18 mouse cellular contexts compared by ENCODE assay signal in the genomic region with DNA sequence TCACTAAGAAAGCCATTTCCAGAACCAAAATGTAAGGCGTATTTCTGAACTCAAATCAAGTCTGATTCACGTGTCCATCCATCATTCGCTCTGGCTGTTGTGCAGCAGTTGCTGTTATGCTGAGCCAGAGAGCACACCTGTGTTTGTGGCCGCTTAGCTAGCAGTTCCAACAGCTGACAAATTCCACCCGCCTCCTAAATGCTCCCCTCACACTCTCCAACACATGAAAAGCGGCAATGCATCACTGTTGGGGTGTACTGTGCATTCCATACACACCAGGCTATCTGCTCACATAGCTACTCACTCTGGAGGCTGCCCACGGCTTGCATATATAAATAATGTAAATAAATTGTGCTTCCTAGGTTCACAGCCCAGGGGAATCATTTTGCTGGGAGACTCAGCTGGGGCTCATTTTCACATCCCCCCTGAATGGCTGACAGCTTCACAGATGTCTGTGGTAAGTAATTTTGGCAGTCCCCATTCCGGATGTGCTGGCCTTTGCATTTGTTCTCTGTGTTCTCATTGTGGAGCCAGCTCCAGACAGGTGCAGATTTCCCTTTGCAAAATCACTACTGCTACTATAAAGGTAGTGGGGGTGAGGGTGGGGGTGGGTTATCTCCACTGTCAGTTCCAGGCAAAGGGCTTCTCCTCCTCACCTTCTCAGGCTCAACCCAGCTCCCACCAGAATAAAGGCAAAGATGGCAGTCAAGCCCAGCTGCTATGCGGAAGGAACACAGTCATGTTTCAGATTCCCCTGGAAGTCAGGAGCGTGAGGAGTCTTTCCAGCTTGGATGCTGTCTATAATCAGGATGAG.
DNase-seq lines count a peak whose midpoint lies in the region; ATAC-seq lines count a peak whose summit lies in the region.
"Had no signal": no experiment of that assay in that cellular context is flagged by ENCODE, and none has a peak within 500 bp of the region (broad histone marks: within the 10 kb centered on the region; RNA-seq: fewer than 3 reads in every experiment).

No protein-coding gene starts in this region.

- no peaks in the 10 kb centered on the region; the same call in 1 of the 2 replicates for H3K27me3 ChIP-seq in midbrain, embryonic 12.5 days
- H3K27me3 ChIP-seq in midbrain, embryonic 11.5 days (ENCODE audit: control insufficient read depth, insufficient read depth, low read length): no peaks in the 10 kb centered on the region
- H3K27me3 ChIP-seq in hindbrain, embryonic 10.5 days (ENCODE audit: insufficient read depth, poor library complexity, severe bottlenecking): no peaks in the 10 kb centered on the region
- H3K27me3 ChIP-seq in limb, embryonic 13.5 days: no peaks in the 10 kb centered on the region
- H3K27me3 ChIP-seq: CH12.LX; heart, embryonic 13.5 days; limb, embryonic 15.5 days; lung, embryonic 15.5 days; megakaryocyte, embryonic 14.5 days had no signal

- DNase-seq in midbrain, embryonic 11.5 days (ENCODE audit: low spot score, missing footprints): no peak
- DNase-seq in hindbrain, embryonic 10.5 days (ENCODE audit: low spot score): no peak
- DNase-seq in retina, embryonic 14.5 days (ENCODE audit: low spot score): peak; percentile 24
- no peak for DNase-seq in liver
- no peak for DNase-seq in adrenal gland, adult (ENCODE audit: inconsistent age in 2 of 2, low spot score in 1 of 2)
- DNase-seq: adrenal gland, adult 8-10 months; cerebellum, postnatal 36 days; gastrocnemius, adult 2 months; layer of hippocampus, postnatal 36 days had no signal

- H3K4me1 ChIP-seq in midbrain, embryonic 12.5 days: no peaks in the 10 kb centered on the region
- H3K4me1 ChIP-seq in midbrain, embryonic 11.5 days (ENCODE audit: control insufficient read depth, insufficient read depth, low read length): no peaks in the 10 kb centered on the region
- H3K4me1 ChIP-seq in hindbrain, embryonic 10.5 days (replicated peaks): 0 out of 2 replicates have a peak, but pooled peaks cover 3% of the 10 kb centered on the region
- H3K4me1 ChIP-seq in limb, embryonic 13.5 days: no peaks in the 10 kb centered on the region
- H3K4me1 ChIP-seq: heart, embryonic 13.5 days; limb, embryonic 15.5 days; lung, embryonic 15.5 days; megakaryocyte, embryonic 14.5 days had no signal

- H3K36me3 ChIP-seq in midbrain, embryonic 12.5 days: no peaks in the 10 kb centered on the region
- no peaks in the 10 kb centered on the region for H3K36me3 ChIP-seq in midbrain, embryonic 11.5 days (ENCODE audit: control insufficient read depth, insufficient read depth, low read length)
- H3K36me3 ChIP-seq in hindbrain, embryonic 10.5 days: no peaks in the 10 kb centered on the region
- H3K36me3 ChIP-seq in limb, embryonic 13.5 days: no peaks in the 10 kb centered on the region
- H3K36me3 ChIP-seq: heart, embryonic 13.5 days; limb, embryonic 15.5 days; lung, embryonic 15.5 days had no signal

- H3K4me3 ChIP-seq in midbrain, embryonic 12.5 days: no peak overlapping the region
- H3K4me3 ChIP-seq in midbrain, embryonic 11.5 days (ENCODE audit: low read depth, low read length): no peak overlapping the region
- no peak overlapping the region for H3K4me3 ChIP-seq in hindbrain, embryonic 10.5 days
- no peak overlapping the region for H3K4me3 ChIP-seq in limb, embryonic 13.5 days
- H3K4me3 ChIP-seq: gastrocnemius, adult 2 months; heart, embryonic 13.5 days; limb, embryonic 15.5 days; lung, embryonic 15.5 days; megakaryocyte, embryonic 14.5 days had no signal

- H3K9me3 ChIP-seq in midbrain, embryonic 12.5 days: no peaks in the 10 kb centered on the region
- no peaks in the 10 kb centered on the region for H3K9me3 ChIP-seq in midbrain, embryonic 11.5 days (ENCODE audit: control insufficient read depth, low read length)
- no peaks in the 10 kb centered on the region for H3K9me3 ChIP-seq in hindbrain, embryonic 10.5 days
- no peaks in the 10 kb centered on the region for H3K9me3 ChIP-seq in limb, embryonic 13.5 days
- H3K9me3 ChIP-seq: heart, embryonic 13.5 days; limb, embryonic 15.5 days; lung, embryonic 15.5 days; megakaryocyte, embryonic 14.5 days had no signal

- 74% methylated on average over 10 of the region's 10 CpGs for WGBS in midbrain, embryonic 12.5 days
- 79% methylated on average over 10 of the region's 10 CpGs for WGBS in midbrain, embryonic 11.5 days
- 76% methylated on average over 10 of the region's 10 CpGs for WGBS in hindbrain, embryonic 10.5 days
- WGBS in limb, embryonic 13.5 days: 52% methylated on average over 10 of the region's 10 CpGs

- H3K27ac ChIP-seq in midbrain, embryonic 12.5 days (replicated peaks): no peak overlapping the region
- H3K27ac ChIP-seq in midbrain, embryonic 11.5 days (ENCODE audit: low read depth, low read length): no peak overlapping the region
- 0 out of 2 replicates have a peak overlapping the region, but pooled peaks have one; percentile 2 for H3K27ac ChIP-seq in hindbrain, embryonic 10.5 days
- H3K27ac ChIP-seq in limb, embryonic 13.5 days: no peak overlapping the region
- H3K27ac ChIP-seq: gastrocnemius, adult 2 months; heart, embryonic 13.5 days; kidney, postnatal 0 days; limb, embryonic 15.5 days; lung, embryonic 15.5 days had no signal

- no peak overlapping the region for H3K4me2 ChIP-seq in midbrain, embryonic 12.5 days (replicated peaks)
- H3K4me2 ChIP-seq in midbrain, embryonic 11.5 days: no peak overlapping the region
- no peak overlapping the region for H3K4me2 ChIP-seq in limb, embryonic 13.5 days (replicated peaks)
- H3K4me2 ChIP-seq: heart, embryonic 13.5 days; limb, embryonic 15.5 days; lung, embryonic 15.5 days had no signal

- no peak overlapping the region for H3K9ac ChIP-seq in midbrain, embryonic 12.5 days (replicated peaks)
- H3K9ac ChIP-seq in midbrain, embryonic 11.5 days (ENCODE audit: low read length): no peak overlapping the region
- H3K9ac ChIP-seq in limb, embryonic 13.5 days: no peak overlapping the region
- H3K9ac ChIP-seq: heart, embryonic 13.5 days; limb, embryonic 15.5 days; lung, embryonic 15.5 days had no signal

- ATAC-seq in midbrain, embryonic 12.5 days (ENCODE audit: low FRiP score, low read depth): peak; percentile 66
- ATAC-seq in midbrain, embryonic 11.5 days (ENCODE audit: low FRiP score): no peak
- ATAC-seq in limb, embryonic 13.5 days (ENCODE audit: low FRiP score, low read depth): peak; percentile 75
- ATAC-seq: inflammation-experienced regulatory T-cells, adult 6 months had no signal
